Mouse (Mus musculus) CD4-positive helper T cell, adult 2 months (primary cell): ENCODE measurements at regions not wholly inside any gene's neighbourhood (a gene's known extent, or its start where the extent isn't known, plus 50 kb on each side); places are given as distances from the start of the nearest gene placed in this dataset.
A peak's percentile ranks its signal among the peaks of the same experiment; 100 is the strongest.

Experiments
- DNase-seq: peaks from one replicate; pipeline ENCODE4 v3.0.0-alpha.2; 2012; ENCODE audit warnings: low read depth, missing footprints, low spot score

GRCm38 (mm10) chr16:95057596-95057995, 60.1 kb upstream of the Kcnj6 start:
- DNase-seq: no peak

- no peak for DNase-seq
These were observed 66.9 kb upstream of the Kcnj6 start for GRCm38 (mm10) chr16:95064423-95064822.

DNA sequence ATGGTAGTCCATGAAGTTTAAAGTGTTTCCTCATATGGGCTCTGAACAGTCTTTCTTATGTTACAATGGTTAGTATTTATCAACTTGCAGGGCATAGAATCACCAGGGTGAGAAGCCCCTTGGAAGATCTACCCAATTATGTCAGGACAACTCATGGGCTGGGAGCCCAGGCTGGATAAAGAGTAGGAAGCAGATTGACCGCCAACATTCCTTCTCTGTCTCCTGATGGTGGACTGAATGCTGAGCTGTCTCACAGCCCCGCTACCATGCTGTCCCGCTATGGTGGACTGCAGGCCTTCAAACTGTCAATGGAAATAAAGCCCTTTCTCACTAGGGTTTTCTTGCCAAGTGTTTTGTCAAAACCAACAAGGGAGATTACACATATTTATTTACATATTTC, 69.2 kb upstream of the Kcnj6 start:
- no peak for DNase-seq

- DNase-seq: no peak
These were observed 95.1 kb upstream of the Kcnj6 start for GRCm38 (mm10) chr16:95092471-95093221.

DNA sequence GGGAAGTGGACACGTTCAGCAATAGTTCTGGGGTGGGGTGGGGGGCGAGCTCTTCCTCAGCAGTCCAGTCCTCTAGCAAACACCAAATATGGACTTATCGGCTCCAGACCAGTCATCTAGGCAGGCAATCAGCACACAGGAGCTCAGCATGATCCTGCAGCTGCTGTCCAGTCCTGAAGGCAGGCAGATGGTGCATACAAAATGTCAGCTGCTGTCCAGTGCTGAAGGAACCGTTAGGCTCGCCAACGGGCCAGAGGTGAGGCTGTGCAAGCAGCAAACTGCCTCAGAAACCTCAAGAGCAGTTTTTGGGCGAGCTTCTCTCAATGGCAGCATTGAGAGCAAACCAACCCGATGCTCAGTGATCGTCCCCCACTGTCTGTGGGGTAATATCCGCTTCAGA, 96.3 kb upstream of the Kcnj6 start:
- no peak for DNase-seq

- DNase-seq: no peak
These were observed 103.5 kb upstream of the Kcnj6 start for GRCm38 (mm10) chr16:95100954-95101353.

DNA sequence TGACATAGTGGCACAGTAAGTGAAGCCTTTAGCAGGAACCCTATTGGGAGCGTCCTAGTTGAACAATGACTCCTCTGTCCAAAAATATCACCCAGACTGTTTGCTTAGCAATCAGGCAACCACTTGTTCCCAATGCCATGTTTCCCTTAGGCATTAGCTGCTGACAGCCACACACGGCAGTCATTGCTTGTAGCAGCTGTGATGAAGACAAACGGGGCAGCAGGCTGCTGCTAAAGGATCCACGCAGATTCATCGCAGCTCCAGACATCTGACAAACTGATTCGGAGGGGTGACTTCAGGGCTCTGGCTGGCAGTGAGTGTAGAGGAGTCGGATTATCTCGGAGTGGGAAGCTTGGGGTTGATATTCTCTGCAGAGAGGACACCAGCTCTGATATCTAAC, 120.0 kb upstream of the Kcnj6 start:
- DNase-seq: no peak

GRCm38 (mm10) chr16:95119293-95119692, 121.8 kb upstream of the Kcnj6 start:
- DNase-seq: no peak

DNA sequence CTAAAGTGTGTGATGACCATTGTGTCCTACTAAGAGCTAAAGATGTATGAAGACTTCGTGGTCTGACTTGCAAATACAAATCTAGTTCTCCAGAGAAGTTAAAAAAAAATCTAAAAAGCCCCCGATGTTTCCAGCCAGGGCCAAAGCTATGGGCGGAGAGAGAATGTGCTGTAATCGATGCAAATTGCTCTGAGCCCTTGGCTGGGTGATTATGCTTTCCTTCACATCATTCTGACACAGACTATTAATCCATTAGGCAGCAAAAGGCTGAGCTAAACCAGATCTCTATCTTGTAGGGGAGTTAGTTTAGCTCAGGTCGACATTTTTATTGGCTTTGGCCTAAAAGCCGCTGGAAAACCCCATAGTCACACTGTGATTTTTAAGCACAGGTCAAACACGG, 124.5 kb upstream of the Kcnj6 start:
- DNase-seq: no peak

DNA sequence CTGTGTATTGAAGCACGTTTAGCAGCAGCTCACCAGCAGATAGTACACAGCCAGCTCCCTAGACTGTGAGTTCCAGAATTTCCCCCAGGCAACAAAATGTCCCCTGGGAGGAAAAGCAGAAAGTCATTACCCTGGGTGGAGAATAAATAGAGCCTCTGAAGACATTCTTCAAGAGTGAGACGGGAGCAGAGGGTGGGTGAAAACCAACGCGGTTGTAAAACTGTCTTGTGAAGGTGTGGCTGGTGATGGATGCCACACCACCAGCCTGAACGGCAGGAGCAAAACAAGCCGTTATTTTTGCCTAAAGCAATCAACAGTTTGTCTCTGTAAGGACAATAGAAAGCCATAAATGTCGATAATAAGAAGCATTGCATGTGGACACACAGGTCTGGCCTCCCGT, 129.7 kb upstream of the Kcnj15 start:
- DNase-seq: no peak

DNA sequence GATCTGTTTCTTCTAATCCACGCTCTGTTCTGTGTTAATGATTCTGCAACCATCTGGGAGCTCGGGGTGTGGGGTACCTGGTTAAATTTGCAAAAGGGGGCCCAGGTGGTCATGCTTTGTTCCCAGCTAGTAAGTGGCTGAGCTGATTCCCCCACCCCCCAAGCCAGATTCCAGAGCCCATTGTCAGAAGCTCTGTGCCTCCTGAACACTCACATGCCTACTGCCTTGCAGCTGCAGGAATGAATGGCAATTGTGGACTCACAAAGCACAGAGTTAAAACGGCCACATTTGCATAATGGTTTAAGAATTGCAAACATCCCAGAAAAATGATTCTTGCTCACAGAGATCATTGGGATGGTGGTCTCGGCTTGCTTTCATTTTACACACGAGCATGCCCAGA, 125.5 kb upstream of the Kcnj15 start:
- no peak for DNase-seq

- DNase-seq: no peak
These were observed 118.5 kb upstream of the Kcnj15 start for GRCm38 (mm10) chr16:95138809-95139208.

GRCm38 (mm10) chr16:95141510-95142394, 115.6 kb upstream of the Kcnj15 start:
- DNase-seq: no peak

DNA sequence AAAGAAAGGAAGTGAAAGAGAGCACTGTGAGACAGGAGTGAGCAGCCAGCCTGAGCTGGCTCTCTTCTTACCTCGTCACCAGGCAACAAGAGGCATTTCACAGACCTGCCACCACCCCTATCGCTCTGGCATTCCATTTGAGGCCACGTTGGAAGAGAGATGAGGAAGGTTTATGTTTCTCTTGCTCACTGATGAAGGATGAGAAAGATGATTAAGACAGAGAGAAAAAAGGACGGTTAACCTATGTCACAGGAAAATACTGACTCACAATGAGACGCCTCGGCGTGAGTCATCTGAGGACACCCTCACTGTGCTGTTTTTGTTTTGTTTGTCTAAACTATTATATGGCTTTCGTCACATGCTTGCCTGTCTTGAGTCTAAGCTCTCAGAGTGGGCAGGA, 106.9 kb upstream of the Kcnj15 start:
- DNase-seq: peak; percentile 41

- no peak for DNase-seq
These were observed 105.9 kb upstream of the Kcnj15 start for GRCm38 (mm10) chr16:95151499-95151898.

- DNase-seq: peak; percentile 41
These were observed 105.4 kb upstream of the Kcnj15 start for GRCm38 (mm10) chr16:95151914-95152313.

- no peak for DNase-seq
These were observed 104.5 kb upstream of the Kcnj15 start for GRCm38 (mm10) chr16:95152742-95153383.

DNA sequence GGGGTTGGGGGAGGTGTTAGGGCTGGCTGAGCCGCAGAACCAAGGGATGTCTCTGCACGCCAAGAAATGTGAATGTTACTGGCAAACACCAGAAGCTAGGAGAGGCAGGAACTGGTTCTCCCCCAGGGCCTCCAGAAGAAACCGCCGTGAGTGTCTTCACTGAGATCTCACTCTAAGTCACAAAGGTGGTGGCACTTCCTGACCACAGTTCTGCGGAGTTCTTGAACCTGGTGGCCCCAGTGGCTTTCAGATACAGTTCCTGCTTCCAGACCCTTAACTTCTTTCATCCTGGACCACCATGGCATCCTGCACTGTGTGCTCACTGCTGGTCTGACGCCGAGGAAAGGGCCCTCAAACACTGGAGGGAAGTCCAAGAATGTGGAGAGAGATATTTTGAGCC, 89.0 kb upstream of the Kcnj15 start:
- DNase-seq: peak; percentile 55

DNA sequence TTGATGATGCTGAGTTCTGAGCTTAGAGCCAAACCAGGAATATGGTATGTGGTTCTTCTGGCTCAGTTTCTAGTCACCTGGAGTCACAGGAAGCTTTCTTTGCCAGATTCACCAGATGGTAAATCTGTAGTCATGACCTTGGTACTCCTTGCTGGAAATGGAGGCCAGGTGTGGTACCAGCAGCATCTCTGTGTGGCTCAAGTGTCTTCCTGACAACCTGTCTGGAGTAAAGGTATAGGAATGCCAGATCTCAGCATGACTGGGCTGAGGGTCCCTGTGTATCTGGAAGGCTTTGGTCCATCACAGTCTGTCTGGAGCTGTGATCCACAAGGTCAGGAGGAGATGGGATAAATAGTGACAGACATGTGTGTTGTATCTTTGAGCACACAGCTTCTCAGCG, 88.0 kb upstream of the Kcnj15 start:
- no peak for DNase-seq

- no peak for DNase-seq
These were observed 76.8 kb upstream of the Kcnj15 start for GRCm38 (mm10) chr16:95180562-95180961.

GRCm38 (mm10) chr16:95185341-95185740, 72.0 kb upstream of the Kcnj15 start:
- no peak for DNase-seq

DNA sequence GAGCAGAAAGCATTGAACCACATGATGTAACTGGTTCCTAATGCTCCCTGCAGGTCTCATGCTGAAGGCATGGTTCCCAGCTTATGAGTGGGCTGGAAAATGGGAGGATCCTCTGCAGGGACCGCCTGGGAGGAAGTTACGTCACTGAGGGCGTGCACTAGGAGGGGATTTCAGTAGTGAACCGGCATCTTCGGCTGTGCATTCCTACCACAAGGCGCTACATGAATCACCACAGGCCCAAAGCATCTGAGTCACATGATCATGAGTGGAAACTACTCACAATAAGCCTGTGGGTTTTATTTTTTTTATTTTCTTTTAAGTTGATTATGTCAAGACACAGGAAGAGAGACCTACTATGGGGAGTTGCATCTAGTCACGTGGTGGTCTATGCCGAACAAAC, 68.2 kb upstream of the Kcnj15 start:
- peak; percentile 88 for DNase-seq
